Mouse (Mus musculus) cerebellum, adult 9-10 months (tissue): ENCODE results near the gene Apon.
A peak's percentile ranks its signal among the peaks of the same experiment; 100 is the strongest.
"Not testable (repeated sequence)": the region's sequence is repeated elsewhere in the genome, so short reads cannot be mapped to it uniquely, and the experiment has no call there.

Experiments used
- DNase-seq: peaks from one replicate; pipeline ENCODE4 v3.0.0; 2022

Gene Apon

GRCm38 (mm10) chr10:128278158-128278557 lies 24.3 kb downstream of the Apon start:
- no peak for DNase-seq

- DNase-seq, result no peak
Measured at GRCm38 (mm10) chr10:128280943-128281342, 27.0 kb downstream of the Apon start.

- DNase-seq, result no peak
Measured at GRCm38 (mm10) chr10:128281682-128282081, 27.8 kb downstream of the Apon start.

DNA sequence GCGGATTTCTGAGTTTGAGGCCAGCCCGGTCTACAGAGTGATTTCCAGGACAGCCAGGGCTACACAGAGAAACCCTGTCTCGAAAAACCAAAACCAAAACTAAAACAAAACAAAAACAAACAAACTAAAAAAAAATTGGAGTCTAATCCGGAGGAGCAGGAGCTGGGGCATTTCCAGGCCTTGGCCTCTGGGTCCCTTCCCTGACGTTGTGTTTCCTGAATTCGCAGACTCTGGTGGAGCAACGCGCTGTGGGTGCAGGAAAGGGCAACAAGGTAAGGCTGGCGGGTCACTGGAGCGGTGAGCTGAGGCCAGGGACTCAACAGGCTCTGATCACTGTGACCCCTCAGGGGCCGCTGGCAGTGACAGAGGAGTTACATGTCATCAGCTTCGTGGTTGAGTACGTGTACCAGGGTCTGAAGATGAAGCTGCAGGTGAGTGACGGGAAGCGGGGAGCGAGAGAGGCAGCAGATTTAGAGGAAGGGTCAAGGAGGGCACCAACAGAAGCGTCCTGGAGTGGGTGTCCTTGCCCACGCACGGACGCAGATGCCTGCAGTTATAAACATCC lies 29.1 kb downstream of the Apon start:
- DNase-seq, result no peak

DNA sequence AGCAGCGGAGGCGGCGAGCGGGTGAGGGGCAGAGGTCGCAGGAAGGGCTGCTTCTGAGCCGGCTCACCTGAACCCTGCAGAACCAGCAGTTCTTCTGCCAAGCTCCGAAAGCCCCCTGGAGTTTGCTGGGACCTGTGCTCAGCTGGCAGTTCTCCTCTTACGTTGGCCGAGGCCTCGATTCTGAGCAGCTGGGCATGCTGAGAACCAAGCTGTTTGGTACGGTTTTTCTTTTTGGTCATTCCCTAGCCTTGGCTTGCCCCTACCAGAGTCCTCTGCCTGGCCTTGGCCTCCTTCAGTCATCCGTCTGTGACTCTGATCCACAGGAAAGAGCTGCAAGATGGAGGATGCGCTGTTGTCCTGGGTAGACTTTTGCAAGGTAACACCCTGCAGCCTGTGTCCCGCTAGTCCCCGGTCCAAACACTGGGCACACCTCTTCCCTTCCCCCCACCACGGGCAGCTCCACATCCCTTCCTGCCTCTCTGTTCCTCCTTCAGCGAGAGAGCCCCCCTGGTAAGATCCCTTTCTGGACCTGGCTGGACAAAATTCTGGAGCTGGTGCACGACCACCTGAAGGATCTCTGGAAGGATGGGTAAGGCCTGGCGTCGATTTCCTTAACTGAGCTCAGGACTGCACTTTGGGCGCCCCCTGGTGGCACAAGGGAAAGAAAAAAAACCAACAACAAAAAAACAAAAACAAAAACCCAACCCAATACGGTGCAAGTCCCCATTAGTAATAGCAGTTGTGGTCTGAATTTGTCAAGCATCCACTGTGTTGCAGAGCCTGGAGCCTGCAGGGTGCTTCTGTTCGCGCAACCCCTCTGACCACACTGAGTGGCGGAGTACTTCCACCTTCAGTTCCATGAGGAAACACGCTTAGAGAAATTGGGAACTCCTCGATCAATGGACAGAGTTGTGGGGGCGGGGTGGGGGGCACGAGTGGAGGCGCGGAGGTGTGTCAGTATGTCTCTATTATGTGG lies 30.0 kb downstream of the Apon start:
- DNase-seq, result peak; percentile 99

DNA sequence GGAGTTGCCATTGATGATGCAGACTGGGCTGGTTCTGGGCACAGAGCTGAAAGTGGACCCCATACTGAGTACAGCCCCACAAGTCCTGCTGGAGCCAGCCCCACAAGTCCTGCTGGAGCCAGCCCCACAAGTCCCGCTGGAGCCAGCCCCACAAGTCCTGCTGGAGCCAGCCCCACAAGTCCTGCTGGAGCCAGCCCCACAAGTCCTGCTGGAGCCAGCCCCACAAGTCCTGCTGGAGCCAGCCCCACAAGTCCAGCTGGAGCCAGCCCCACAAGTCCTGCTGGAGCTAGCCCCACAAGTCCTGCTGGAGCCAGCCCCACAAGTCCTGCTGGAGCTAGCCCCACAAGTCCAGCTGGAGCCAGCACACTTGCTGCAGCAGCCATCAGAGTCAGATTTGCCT lies 36.7 kb downstream of the Apon start:
- not testable (repeated sequence) for DNase-seq

DNA sequence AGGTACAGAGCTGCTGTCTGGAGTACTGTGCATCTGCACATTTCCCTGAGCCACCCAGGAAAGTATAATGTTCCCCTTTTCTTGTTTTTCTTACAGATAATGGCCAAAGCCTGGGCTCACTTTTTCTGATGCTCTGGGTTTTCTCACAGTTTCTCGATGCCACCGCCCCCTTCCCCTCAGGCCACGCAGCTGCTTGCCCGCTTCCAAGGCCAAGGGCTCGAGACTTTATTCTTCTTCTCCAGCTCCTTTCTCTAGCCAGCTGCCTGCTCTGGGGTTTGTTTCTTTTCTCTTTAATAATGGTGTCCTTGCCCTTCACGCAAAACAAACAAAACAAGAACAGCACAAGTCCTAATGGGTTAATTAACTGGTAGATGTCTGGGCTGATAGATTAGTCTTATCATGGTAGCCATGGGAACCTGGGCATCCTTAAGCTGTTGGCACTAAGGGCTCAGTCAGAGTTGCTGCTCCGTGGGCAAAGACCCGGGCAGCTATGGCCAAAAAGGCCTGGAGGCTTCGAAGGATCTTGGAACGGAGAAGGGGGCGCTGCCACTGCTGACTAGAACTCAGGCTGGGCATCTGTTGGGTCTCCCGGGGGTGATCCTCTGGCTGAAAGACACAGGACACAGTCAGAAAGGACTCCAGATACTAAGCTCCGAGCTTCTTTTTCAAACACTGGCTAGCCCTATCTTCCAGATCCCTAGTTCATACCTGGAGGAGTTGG lies 42.6 kb downstream of the Apon start:
- no peak for DNase-seq

- DNase-seq, result peak; percentile 82
Measured at GRCm38 (mm10) chr10:128297221-128297620, 43.3 kb downstream of the Apon start.

GRCm38 (mm10) chr10:128297622-128298021 lies 43.7 kb downstream of the Apon start:
- peak; percentile 79 for DNase-seq

- no peak for DNase-seq
Measured at GRCm38 (mm10) chr10:128298243-128298642, 44.3 kb downstream of the Apon start.

DNA sequence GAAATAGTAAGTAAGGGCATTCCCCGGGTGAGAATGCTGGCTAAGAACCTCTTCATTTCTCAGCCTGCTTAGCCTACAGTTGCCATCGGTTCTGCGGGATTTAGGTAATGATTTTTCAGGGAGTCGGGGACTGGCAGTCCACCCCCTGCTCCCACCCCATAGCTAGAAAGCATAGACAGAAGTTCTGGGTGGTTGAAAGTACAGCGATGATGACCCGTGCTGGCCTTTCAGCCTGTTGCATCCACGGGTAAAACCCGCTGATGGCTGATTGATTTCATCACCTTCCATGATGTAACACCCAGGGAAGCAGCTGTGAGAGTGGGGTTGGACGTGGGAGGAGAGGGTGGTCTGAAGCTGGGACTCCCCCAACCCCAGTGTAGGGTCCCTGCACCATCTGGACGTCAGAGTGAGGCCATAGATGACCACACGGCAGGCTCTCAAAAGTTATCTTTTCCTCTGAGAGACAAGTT lies 44.8 kb downstream of the Apon start, which contains the start of gene Il23a:
TSS of gene Il23a (minus strand) at position 51 of the 470 bp plus-strand sequence.
- no peak for DNase-seq

GRCm38 (mm10) chr10:128302357-128302756 lies 48.5 kb downstream of the Apon start:
- peak; percentile 62 for DNase-seq

GRCm38 (mm10) chr10:128302785-128303125 lies 48.9 kb downstream of the Apon start:
- no peak for DNase-seq

DNA sequence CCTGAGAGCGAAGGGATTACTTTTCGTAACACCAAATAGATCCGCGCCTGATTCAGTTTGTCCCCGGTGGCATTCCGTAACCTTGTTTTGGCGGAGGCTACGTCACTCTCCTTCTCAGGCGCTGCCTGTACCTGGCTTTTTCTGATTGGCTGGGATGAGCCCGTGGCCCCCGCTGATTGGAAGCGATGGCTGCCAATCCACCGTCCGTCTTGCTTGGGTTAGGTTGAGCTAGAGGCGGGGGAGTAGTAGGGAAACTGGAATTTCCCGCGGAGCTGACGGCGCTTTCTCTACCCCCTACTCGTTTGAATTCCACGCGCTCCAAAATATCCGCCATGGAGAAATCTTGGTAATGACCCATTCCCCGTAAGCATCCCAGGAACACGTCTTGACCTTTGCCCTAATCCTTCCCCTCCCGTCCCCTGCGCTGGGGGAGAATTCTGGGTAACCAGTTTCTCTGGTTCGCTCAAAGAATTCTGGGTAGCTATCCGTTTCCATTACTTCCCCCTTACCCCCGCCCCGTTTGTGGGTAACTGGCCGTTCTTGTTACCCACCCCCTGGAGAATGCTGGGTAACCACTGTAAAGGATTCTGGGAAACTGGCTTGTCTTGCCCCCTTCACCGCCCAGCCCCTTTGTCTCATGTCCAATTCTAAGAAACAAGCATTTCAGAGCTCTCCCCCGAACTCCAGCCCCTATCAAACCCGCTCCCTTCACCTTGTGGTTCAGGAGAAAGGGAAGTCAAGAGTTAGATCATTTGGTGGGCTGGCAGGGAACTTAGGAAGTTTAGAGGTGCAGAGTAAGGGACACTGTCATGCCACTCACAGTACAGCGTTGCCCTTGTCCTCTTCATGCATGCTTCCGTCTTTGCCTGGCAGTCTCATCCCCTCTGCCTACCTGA lies 49.5 kb downstream of the Apon start, which contains the start of gene Pan2:
TSS of gene Pan2 (plus strand) at position 210 of the 896 bp plus-strand sequence.
- peak; percentile 100 for DNase-seq
